Mouse (Mus musculus): ENCODE results near the gene Otos.

Gene Otos

GRCm38 (mm10) chr1:92596019-92596418 lies 52.6 kb downstream of the Otos start:
- no peak for DNase-seq
